Mouse (Mus musculus) limb, embryonic 11.5 days (tissue): ENCODE measurements around the gene Calhm1. TPM values are rescaled to one million over a fixed set of nuclear protein-coding genes. Genes with fewer than 3 reads are reported as not detected.
"Not testable (repeated sequence)": the region's sequence is repeated elsewhere in the genome, so short reads cannot be mapped to it uniquely, and the experiment has no call there.

Experiments
- ATAC-seq: fragments of 200-750 bp; cut with Nextera tagmentation; 2 replicates; pipeline ENCODE4 v1.8.0; 2017; ENCODE audit warnings: low read depth; ENCODE audit not compliant: insufficient number of reproducible peaks, low FRiP score, low TSS enrichment
- DNase-seq: peaks from one replicate; pipeline ENCODE4 v3.0.0-alpha.2; 2015; ENCODE audit warnings: low spot score
- H3K27ac ChIP-seq: fragments of 300-500 bp; sonication (generic); replicated peaks from 2 replicates; pipeline ENCODE4 v1.5.1; 2014; ENCODE audit warnings: low read depth, mild to moderate bottlenecking, low read length
- H3K27me3 ChIP-seq: fragments of 300-500 bp; sonication (generic); 2 replicates; pipeline ENCODE4 v1.6.1; 2014; ENCODE audit warnings: mild to moderate bottlenecking, low read length, mixed read lengths; ENCODE audit not compliant: control insufficient read depth, insufficient read depth
- H3K36me3 ChIP-seq: fragments of 300-500 bp; sonication (generic); 2 replicates; pipeline ENCODE4 v1.6.1; 2014; ENCODE audit warnings: mild to moderate bottlenecking, low read length, moderate library complexity, mixed read lengths; ENCODE audit not compliant: control insufficient read depth, insufficient read depth
- H3K4me1 ChIP-seq: fragments of 300-500 bp; sonication (generic); 2 replicates; pipeline ENCODE4 v1.6.1; 2014; ENCODE audit warnings: low read length, mixed read lengths; ENCODE audit not compliant: control insufficient read depth, insufficient read depth
- H3K4me2 ChIP-seq: fragments of 300-500 bp; sonication (generic); 2 replicates; pipeline ENCODE4 v1.6.1; 2014; ENCODE audit warnings: low read depth, mild to moderate bottlenecking, moderate library complexity; ENCODE audit not compliant: severe bottlenecking
- H3K4me3 ChIP-seq: fragments of 300-500 bp; sonication (generic); 2 replicates; pipeline ENCODE4 v1.5.1; 2014; ENCODE audit warnings: low read depth, low read length
- H3K9ac ChIP-seq: fragments of 300-500 bp; sonication (generic); 2 replicates; pipeline ENCODE4 v1.6.1; 2014; ENCODE audit warnings: mild to moderate bottlenecking, low read length
- H3K9me3 ChIP-seq: fragments of 300-500 bp; sonication (generic); 2 replicates; pipeline ENCODE4 v1.6.1; 2016; ENCODE audit warnings: low read length; ENCODE audit not compliant: control insufficient read depth
- WGBS: fragments of 180-500 bp; shearing (Covaris S2); extraction: QIAGEN DNeasy Blood & Tissue Kit; methylation state at CpG from one replicate; pipeline ENCODE4 v1.1.7; 2014; 5-methylcytosine and 5-hydroxymethylcytosine counted together
- polyA plus RNA-seq: library from polyadenylated mRNA; unstranded; fragments of >200 nt; fragmentation: Nextera tagmentation; extraction: Ambion mirVana; gene quantifications from 2 replicates; pipeline ENCODE4 v1.2.1, GENCODE M21; 2014

Gene Calhm1
- polyA plus RNA-seq, 1 experiment from 2014 or later: not detected

- ATAC-seq (no peak), DNase-seq (no peak)
- Histone ChIP-seq H3K4me2 (no peak overlapping the region), H3K27ac (no peak overlapping the region), H3K9me3 (no peaks in the 10 kb centered on the region), H3K27me3 (no peaks in the 10 kb centered on the region), H3K9ac (no peak overlapping the region), H3K4me1 (0 out of 2 replicates have a peak, but pooled peaks cover 6% of the 10 kb centered on the region), H3K36me3 (no peaks in the 10 kb centered on the region), H3K4me3 (no peak overlapping the region)
- WGBS: 84% methylated on average over 5 of the region's 5 CpGs
Observed at GRCm38 (mm10) chr19:47148267-47148847, 4.3 kb upstream of the Calhm1 start.

GRCm38 (mm10) chr19:47142438-47142837, 1.6 kb downstream of the Calhm1 start:
- WGBS: 76% methylated on average over 6 of the region's 6 CpGs
- no peak for ATAC-seq
- Histone ChIP-seq H3K9ac (no peak overlapping the region), H3K36me3 (no peaks in the 10 kb centered on the region), H3K4me3 (no peak overlapping the region), H3K9me3 (no peaks in the 10 kb centered on the region), H3K27me3 (0 out of 2 replicates have a peak, but pooled peaks cover 3% of the 10 kb centered on the region), H3K4me2 (no peak overlapping the region), H3K4me1 (peaks cover 10% of the 10 kb centered on the region), H3K27ac (no peak overlapping the region)
- DNase-seq: no peak

- peaks cover 15% of the 10 kb centered on the region for H3K4me1 ChIP-seq
- H3K9ac ChIP-seq, ATAC-seq, DNase-seq, H3K27me3 ChIP-seq, H3K27ac ChIP-seq, H3K4me2 ChIP-seq, H3K4me3 ChIP-seq, H3K9me3 ChIP-seq, H3K36me3 ChIP-seq: not testable (repeated sequence)
- 22% methylated on average over 7 of the region's 7 CpGs for WGBS
Observed at GRCm38 (mm10) chr19:47139611-47140010, 4.4 kb downstream of the Calhm1 start.

- peak within 1 kb of the TSS; percentile 30; the same call in 1 of the 2 replicates for H3K27ac ChIP-seq
- ATAC-seq: peak; percentile 74; the same call in 1 of the 2 replicates
- H3K4me2 ChIP-seq: peak within 1 kb of the TSS; percentile 46
- peak within 1 kb of the TSS; percentile 28 for H3K4me3 ChIP-seq
- H3K9ac ChIP-seq: peak within 1 kb of the TSS; percentile 71
- H3K4me1 ChIP-seq: peaks cover 15% of the 10 kb centered on the region
- DNase-seq: peak; percentile 60
- no peaks in the 10 kb centered on the region for H3K9me3 ChIP-seq
- H3K27me3 ChIP-seq: 0 out of 2 replicates have a peak, but pooled peaks cover 3% of the 10 kb centered on the region
- 2% methylated on average over 28 of the region's 28 CpGs for WGBS
- no peaks in the 10 kb centered on the region for H3K36me3 ChIP-seq
Observed at GRCm38 (mm10) chr19:47137771-47138421, 6.2 kb downstream of the Calhm1 start, which contains the start of gene Calhm2. TSS of gene Calhm2 (minus strand) at chr19:47138294.

- peak overlapping the region; percentile 28 for H3K4me3 ChIP-seq
- ATAC-seq (no peak), DNase-seq (peak; percentile 39)
- H3K27ac ChIP-seq: no peak overlapping the region
- H3K4me2 ChIP-seq: peak overlapping the region; percentile 46
- H3K36me3 ChIP-seq: peaks cover 3% of the 10 kb centered on the region
- 0 out of 2 replicates have a peak, but pooled peaks cover 3% of the 10 kb centered on the region for H3K27me3 ChIP-seq
- H3K4me1 ChIP-seq: peaks cover 15% of the 10 kb centered on the region
- no peak overlapping the region; the same call in 1 of the 2 replicates for H3K9ac ChIP-seq
- WGBS: 42% methylated on average over 6 of the region's 6 CpGs
- H3K9me3 ChIP-seq: no peaks in the 10 kb centered on the region
Observed at GRCm38 (mm10) chr19:47137051-47137581, 6.9 kb downstream of the Calhm1 start.

- no peak overlapping the region for H3K4me3 ChIP-seq
- peaks cover 5% of the 10 kb centered on the region for H3K36me3 ChIP-seq
- no peak overlapping the region for H3K9ac ChIP-seq
- H3K27me3 ChIP-seq: 0 out of 2 replicates have a peak, but pooled peaks cover 3% of the 10 kb centered on the region
- ATAC-seq: no peak
- no peak overlapping the region for H3K4me2 ChIP-seq
- DNase-seq: no peak
- WGBS: 86% methylated on average over 5 of the region's 5 CpGs
- no peak overlapping the region for H3K27ac ChIP-seq
- H3K9me3 ChIP-seq: no peaks in the 10 kb centered on the region
- H3K4me1 ChIP-seq: peaks cover 15% of the 10 kb centered on the region
Observed at GRCm38 (mm10) chr19:47136170-47136569, 7.9 kb downstream of the Calhm1 start.

- WGBS: 91% methylated on average over 17 of the region's 17 CpGs
- no peak for DNase-seq
Observed at GRCm38 (mm10) chr19:47135568-47135967, 8.5 kb downstream of the Calhm1 start.

GRCm38 (mm10) chr19:47133161-47133560, 10.9 kb downstream of the Calhm1 start:
- whole genome bisulfite sequencing: 87% methylated on average over 7 of the region's 7 CpGs
- H3K27me3 ChIP-seq: no peaks in the 10 kb centered on the region
- no peak overlapping the region for H3K9ac ChIP-seq
- no peak overlapping the region for H3K27ac ChIP-seq
- ATAC-seq (no peak), DNase-seq (no peak)
- peaks cover 21% of the 10 kb centered on the region for H3K36me3 ChIP-seq
- H3K4me1 ChIP-seq: peaks cover 10% of the 10 kb centered on the region
- no peak overlapping the region for H3K4me2 ChIP-seq
- H3K4me3 ChIP-seq: no peak overlapping the region
- H3K9me3 ChIP-seq: no peaks in the 10 kb centered on the region

More at GRCm38 (mm10) chr19:47135568-47135967, 8.5 kb downstream of the Calhm1 start:
- Histone ChIP-seq H3K27ac (no peak overlapping the region), H3K9ac (no peak overlapping the region), H3K4me1 (peaks cover 15% of the 10 kb centered on the region), H3K36me3 (peaks cover 8% of the 10 kb centered on the region), H3K9me3 (no peaks in the 10 kb centered on the region), H3K4me2 (no peak overlapping the region), H3K27me3 (0 out of 2 replicates have a peak, but pooled peaks cover 3% of the 10 kb centered on the region), H3K4me3 (no peak overlapping the region)
- ATAC-seq: no peak
